Mouse (Mus musculus) megakaryocyte, embryonic 14.5 days (primary cell): ENCODE results near the gene Rarg. TPM values are rescaled to one million over a fixed set of nuclear protein-coding genes. Genes with fewer than 3 reads are reported as not detected.

Experiments used
- H3K27me3 ChIP-seq: replicated peaks from 2 replicates; pipeline ENCODE3; 2012; ENCODE audit warnings: inconsistent platforms
- H3K36me3 ChIP-seq: replicated peaks from 2 replicates; pipeline ENCODE3; 2012; ENCODE audit warnings: low read length, inconsistent platforms, mixed read lengths
- H3K4me1 ChIP-seq: 2 replicates; pipeline ENCODE4 v1.6.1; 2012; ENCODE audit warnings: inconsistent platforms
- H3K4me3 ChIP-seq: replicated peaks from 2 replicates; pipeline ENCODE3; 2012; ENCODE audit warnings: moderate library complexity, mild to moderate bottlenecking, inconsistent platforms
- H3K9me3 ChIP-seq: 2 replicates; pipeline ENCODE4 v1.6.1; 2012; ENCODE audit warnings: inconsistent platforms
- FLI1 ChIP-seq: IDR thresholded peaks from 2 replicates; pipeline ENCODE4 v1.6.1; 2012; ENCODE audit warnings: low read length, inconsistent platforms, mixed read lengths
- GATA1 ChIP-seq: IDR thresholded peaks from 3 replicates; pipeline ENCODE4 v1.6.1; 2012; ENCODE audit warnings: mixed read lengths, low read length, inconsistent platforms, borderline replicate concordance
- polyA plus RNA-seq: library from polyadenylated mRNA; stranded (reverse); fragments of >175 nt; gene quantifications from 2 replicates; pipeline ENCODE4 v1.2.3, GENCODE M21; 2012; ENCODE audit warnings: low replicate concordance; ENCODE audit not compliant: insufficient read depth

The Rarg gene
- polyA plus RNA-seq, 1 experiment = 69.9 TPM

DNA sequence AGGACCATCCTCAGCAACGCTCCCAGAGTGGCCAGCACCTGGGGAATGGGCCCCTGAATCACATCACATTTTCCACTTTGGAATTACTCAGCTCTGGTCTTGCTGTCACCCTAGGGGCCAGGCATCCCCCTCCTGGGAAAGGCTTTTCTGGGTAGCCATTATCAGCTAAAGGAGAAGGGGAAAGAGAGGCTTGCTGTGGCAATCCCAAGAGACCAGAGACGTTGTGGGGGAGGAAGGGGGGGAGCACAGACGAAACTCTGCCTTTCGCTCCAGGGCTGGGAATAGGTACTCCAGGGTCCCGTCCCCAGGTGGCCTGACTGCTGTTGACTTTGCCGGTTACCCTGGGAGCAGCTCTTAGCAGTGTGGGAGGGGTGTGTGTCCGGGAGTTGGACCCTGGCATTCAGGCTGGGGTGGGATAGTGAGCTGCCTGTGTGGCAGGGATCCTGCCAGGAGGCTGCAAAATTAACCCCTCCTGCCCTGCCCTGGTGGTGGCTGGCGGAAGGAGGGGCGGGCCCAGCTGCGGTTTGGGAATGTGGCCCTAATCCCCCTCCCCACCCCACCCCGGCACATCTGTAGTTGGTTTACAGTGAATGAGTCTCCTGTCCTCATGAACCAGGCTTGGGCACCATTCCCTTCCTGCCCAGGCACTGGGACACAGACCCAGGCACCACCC lies 1.4 kb upstream of the Rarg start:
- H3K27me3 ChIP-seq = peaks cover 85% of the 10 kb centered on the region
- TF ChIP-seq FLI1 (no peak), GATA1 (no peak)
- peaks cover 49% of the 10 kb centered on the region for H3K4me1 ChIP-seq
- no peaks in the 10 kb centered on the region for H3K36me3 ChIP-seq
- H3K4me3 ChIP-seq = no peak overlapping the region
- H3K9me3 ChIP-seq = no peaks in the 10 kb centered on the region

GRCm38 (mm10) chr15:102258076-102258470 lies 756 bp upstream of the Rarg start:
- Histone ChIP-seq H3K4me1 (peaks cover 49% of the 10 kb centered on the region), H3K9me3 (no peaks in the 10 kb centered on the region), H3K36me3 (no peaks in the 10 kb centered on the region), H3K27me3 (peaks cover 84% of the 10 kb centered on the region), H3K4me3 (peak overlapping the region; percentile 90)
- no peak for TF ChIP-seq FLI1
- no peak for TF ChIP-seq GATA1

- Histone ChIP-seq H3K4me1 (peaks cover 39% of the 10 kb centered on the region), H3K4me3 (peak overlapping the region; percentile 90), H3K36me3 (no peaks in the 10 kb centered on the region), H3K9me3 (no peaks in the 10 kb centered on the region), H3K27me3 (peaks cover 83% of the 10 kb centered on the region)
- TF ChIP-seq FLI1 (no peak), GATA1 (no peak)
Measured at GRCm38 (mm10) chr15:102256431-102257201, 701 bp downstream of the Rarg start.

GRCm38 (mm10) chr15:102255547-102256255 lies 1.6 kb downstream of the Rarg start:
- TF ChIP-seq FLI1 = no peak
- TF ChIP-seq GATA1 = no peak
- Histone ChIP-seq H3K9me3 (no peaks in the 10 kb centered on the region), H3K4me3 (no peak overlapping the region), H3K4me1 (peaks cover 38% of the 10 kb centered on the region), H3K36me3 (no peaks in the 10 kb centered on the region), H3K27me3 (peaks cover 88% of the 10 kb centered on the region)

GRCm38 (mm10) chr15:102250521-102250920 lies 6.8 kb downstream of the Rarg start:
- TF ChIP-seq FLI1 (no peak), GATA1 (no peak)
- Histone ChIP-seq H3K4me1 (peaks cover 43% of the 10 kb centered on the region), H3K4me3 (no peak overlapping the region), H3K27me3 (peaks cover 64% of the 10 kb centered on the region), H3K36me3 (no peaks in the 10 kb centered on the region), H3K9me3 (no peaks in the 10 kb centered on the region)

GRCm38 (mm10) chr15:102249967-102250366 lies 7.3 kb downstream of the Rarg start:
- peaks cover 46% of the 10 kb centered on the region for H3K4me1 ChIP-seq
- H3K27me3 ChIP-seq = peaks cover 59% of the 10 kb centered on the region
- TF ChIP-seq GATA1 (no peak), FLI1 (no peak)

GRCm38 (mm10) chr15:102249251-102249691 lies 8.0 kb downstream of the Rarg start:
- H3K4me1 ChIP-seq = peaks cover 50% of the 10 kb centered on the region
- H3K9me3 ChIP-seq = no peaks in the 10 kb centered on the region
- H3K36me3 ChIP-seq = no peaks in the 10 kb centered on the region
- no peak for TF ChIP-seq GATA1
- TF ChIP-seq FLI1 = no peak
- H3K27me3 ChIP-seq = peaks cover 55% of the 10 kb centered on the region
- no peak overlapping the region for H3K4me3 ChIP-seq

More at GRCm38 (mm10) chr15:102249967-102250366, 7.3 kb downstream of the Rarg start:
- Histone ChIP-seq H3K4me3 (no peak overlapping the region), H3K9me3 (no peaks in the 10 kb centered on the region), H3K36me3 (no peaks in the 10 kb centered on the region)

DNA sequence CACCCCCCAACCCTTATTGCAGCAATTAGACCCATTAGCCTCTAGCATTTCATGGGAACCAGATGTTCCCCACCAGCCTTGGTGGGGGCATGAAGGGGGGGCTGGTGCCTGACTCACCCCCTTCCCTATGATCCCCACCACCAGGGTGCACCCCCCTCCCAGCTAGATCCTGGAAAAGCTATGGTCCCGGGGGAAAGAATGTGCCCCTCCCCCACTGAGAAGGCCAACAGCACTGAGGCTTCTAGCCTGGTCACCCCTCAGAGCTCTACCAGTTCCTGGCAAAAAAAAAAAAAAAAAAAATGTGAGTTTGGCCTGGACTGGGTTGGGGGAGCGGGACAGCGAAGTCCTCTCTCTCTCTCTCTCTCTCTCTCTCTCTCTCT lies 8.5 kb downstream of the Rarg start:
- peaks cover 51% of the 10 kb centered on the region for H3K27me3 ChIP-seq
- TF ChIP-seq FLI1 = no peak
- no peak for TF ChIP-seq GATA1
- H3K4me3 ChIP-seq = no peak overlapping the region
- no peaks in the 10 kb centered on the region for H3K9me3 ChIP-seq
- H3K36me3 ChIP-seq = no peaks in the 10 kb centered on the region
- peaks cover 55% of the 10 kb centered on the region for H3K4me1 ChIP-seq

DNA sequence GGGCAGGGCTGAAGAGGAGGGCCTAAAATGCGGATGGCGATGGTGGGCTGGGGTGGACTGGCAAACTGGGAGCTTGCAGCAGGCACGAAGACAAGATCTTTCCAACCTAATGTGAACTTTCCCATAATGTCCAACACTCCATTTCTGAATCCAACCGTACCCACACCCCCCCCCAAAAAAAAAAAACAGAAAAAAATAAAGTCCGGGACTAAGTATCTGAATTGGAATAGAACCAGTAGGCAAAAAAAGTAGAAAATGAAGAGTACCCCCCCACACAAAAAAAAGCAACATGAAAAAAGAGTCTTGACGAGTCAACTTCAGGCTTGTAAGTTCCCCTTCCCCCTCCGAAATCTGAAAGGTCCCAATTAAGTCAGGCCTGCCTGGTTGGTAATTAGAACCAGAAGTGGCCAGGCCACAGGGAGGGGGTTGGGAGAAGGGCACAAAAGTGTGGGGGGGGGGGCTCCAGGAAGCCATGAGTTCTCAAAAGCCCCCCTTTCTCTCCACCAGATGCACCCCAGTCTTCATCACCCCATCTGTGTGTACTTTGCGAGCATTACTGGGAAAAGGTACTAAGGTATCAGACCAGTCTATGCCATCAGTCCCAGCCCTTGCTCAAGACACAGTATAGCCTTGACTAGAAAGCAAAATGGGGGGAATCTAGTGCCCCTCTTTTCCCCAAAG lies 9.0 kb downstream of the Rarg start:
- Histone ChIP-seq H3K9me3 (no peaks in the 10 kb centered on the region), H3K4me1 (peaks cover 60% of the 10 kb centered on the region), H3K4me3 (peak overlapping the region; percentile 95), H3K27me3 (peaks cover 46% of the 10 kb centered on the region), H3K36me3 (no peaks in the 10 kb centered on the region)
- TF ChIP-seq GATA1 = no peak
- TF ChIP-seq FLI1 = no peak
